Comparison of ENCODE assay signal across 24 mouse cellular contexts in the genomic region with DNA sequence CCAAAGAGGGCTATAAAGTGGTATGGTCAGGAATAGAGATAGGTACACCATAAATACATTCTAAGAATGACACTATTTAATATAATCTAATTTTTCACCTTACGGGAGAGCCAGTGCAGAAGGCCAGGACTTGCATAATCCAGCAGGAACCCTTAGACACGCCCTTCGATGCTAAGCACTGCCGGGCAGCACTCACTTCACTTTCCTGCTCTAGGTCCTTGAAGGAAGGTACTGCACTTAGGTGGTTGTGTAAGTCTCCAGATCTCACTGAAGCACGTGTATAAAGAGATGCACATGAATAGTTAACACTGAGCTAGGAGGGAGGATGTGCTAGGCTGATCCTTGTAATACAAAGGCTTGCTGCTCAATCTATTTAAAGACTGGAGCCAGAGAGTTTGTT. TPM values are rescaled to one million over a fixed set of nuclear protein-coding genes. Genes with fewer than 3 reads are reported as not detected.
"Had no signal": no experiment of that assay in that cellular context is flagged by ENCODE, and none has a peak within 500 bp of the region (broad histone marks: within the 10 kb centered on the region; RNA-seq: fewer than 3 reads in every experiment).

No protein-coding gene starts in this region.

- H3K4me1 ChIP-seq: midbrain, embryonic 10.5 days; midbrain, embryonic 12.5 days had no signal

- H3K4me3 ChIP-seq: liver, embryonic 12.5 days; midbrain, embryonic 10.5 days; midbrain, embryonic 12.5 days; myocyte; neural tube, embryonic 12.5 days had no signal

- H3K4me2 ChIP-seq: liver, embryonic 12.5 days; lung, embryonic 14.5 days; midbrain, embryonic 12.5 days; neural tube, embryonic 12.5 days had no signal

- H3K27ac ChIP-seq: liver, embryonic 12.5 days; liver, embryonic 14.5 days; midbrain, embryonic 10.5 days; midbrain, embryonic 12.5 days; neural tube, embryonic 12.5 days had no signal

- H3K9ac ChIP-seq: liver, embryonic 12.5 days; liver, embryonic 14.5 days; lung, embryonic 14.5 days; midbrain, embryonic 12.5 days; neural tube, embryonic 12.5 days had no signal

- ATAC-seq: liver, embryonic 12.5 days; midbrain, embryonic 16.5 days had no signal

- H3K9me3 ChIP-seq: liver, embryonic 12.5 days; midbrain, embryonic 10.5 days; midbrain, embryonic 12.5 days; neural tube, embryonic 12.5 days had no signal

- H3K27me3 ChIP-seq: liver, embryonic 12.5 days; midbrain, embryonic 12.5 days; neural tube, embryonic 12.5 days had no signal

- DNase-seq: lung, embryonic 14.5 days; midbrain, embryonic 14.5 days; right cerebral cortex, postnatal 14 days; thymus, adult 18-20 months; thymus, postnatal 14 days; thymus, postnatal 36 days had no signal

RNA-seq across cellular contexts. Expression of gene Myoc, which starts 39.3 kb away (rescaled TPM):
- total RNA-seq: liver, adult 2 months; megakaryocyte, adult 5-6 weeks; megakaryocyte-erythroid progenitor cell, adult 5-6 weeks; neutrophil, adult 5-6 weeks had no signal
- polyA plus RNA-seq: liver, adult 2 months; liver, embryonic 12.5 days; liver, embryonic 16.5 days; lung, embryonic 14.5 days; midbrain, embryonic 10.5 days; midbrain, embryonic 12.5 days; midbrain, embryonic 16.5 days; myocyte; neural tube, embryonic 12.5 days; neural tube, embryonic 14.5 days; spleen, adult 2 months; stomach, embryonic 14.5 days; stomach, embryonic 16.5 days had no signal

RNA-seq across cellular contexts. Expression of gene Myocos, which starts 58.4 kb away (rescaled TPM):
- total RNA-seq: liver, adult 2 months; megakaryocyte, adult 5-6 weeks; megakaryocyte-erythroid progenitor cell, adult 5-6 weeks; neutrophil, adult 5-6 weeks had no signal
- polyA plus RNA-seq: liver, adult 2 months; liver, embryonic 12.5 days; liver, embryonic 14.5 days; liver, embryonic 16.5 days; lung, embryonic 14.5 days; lung, embryonic 16.5 days; midbrain, embryonic 10.5 days; midbrain, embryonic 12.5 days; midbrain, embryonic 14.5 days; midbrain, embryonic 16.5 days; myocyte; neural tube, embryonic 12.5 days; neural tube, embryonic 14.5 days; spleen, adult 2 months; stomach, embryonic 14.5 days; stomach, embryonic 16.5 days; thymus, postnatal 0 days had no signal
